Mouse (Mus musculus) midbrain, embryonic 15.5 days (tissue): Measurements from ENCODE around the gene Cplx3. TPM values are rescaled to one million over a fixed set of nuclear protein-coding genes. Genes with fewer than 3 reads are reported as not detected.

Source experiments
- ATAC-seq: fragments of 200-750 bp; cut with Nextera tagmentation; replicated peaks from 2 replicates; pipeline ENCODE4 v1.8.0; 2017; ENCODE audit warnings: moderate TSS enrichment
- H3K27ac ChIP-seq: fragments of 300-500 bp; sonication (generic); 2 replicates; pipeline ENCODE4 v1.5.1; 2015; ENCODE audit warnings: mild to moderate bottlenecking, inconsistent platforms
- H3K27me3 ChIP-seq: fragments of 300-500 bp; sonication (generic); replicated peaks from 2 replicates; pipeline ENCODE4 v1.6.1; 2015; ENCODE audit warnings: inconsistent platforms
- H3K36me3 ChIP-seq: fragments of 300-500 bp; sonication (generic); replicated peaks from 2 replicates; pipeline ENCODE4 v1.6.1; 2015; ENCODE audit warnings: inconsistent platforms
- H3K4me1 ChIP-seq: fragments of 300-500 bp; sonication (generic); 2 replicates; pipeline ENCODE4 v1.6.1; 2015; ENCODE audit warnings: inconsistent platforms
- H3K4me2 ChIP-seq: fragments of 300-500 bp; sonication (generic); 2 replicates; pipeline ENCODE4 v1.6.1; 2015; ENCODE audit warnings: inconsistent platforms, mild to moderate bottlenecking, moderate library complexity
- H3K4me3 ChIP-seq: fragments of 300-500 bp; sonication (generic); 2 replicates; pipeline ENCODE4 v1.5.1; 2015; ENCODE audit warnings: mild to moderate bottlenecking, inconsistent platforms
- H3K9ac ChIP-seq: fragments of 300-500 bp; sonication (generic); 2 replicates; pipeline ENCODE4 v1.6.1; 2015; ENCODE audit warnings: mild to moderate bottlenecking, inconsistent platforms
- H3K9me3 ChIP-seq: fragments of 300-500 bp; sonication (generic); 2 replicates; pipeline ENCODE4 v1.6.1; 2016; ENCODE audit warnings: inconsistent platforms
- WGBS: fragments of 180-500 bp; shearing (Covaris S2); methylation state at CpG from one replicate; pipeline ENCODE4 v1.1.7; 2015; ENCODE audit warnings: mixed read lengths; 5-methylcytosine and 5-hydroxymethylcytosine counted together
- polyA plus RNA-seq: library from polyadenylated mRNA; unstranded; fragments of >200 nt; fragmentation: Nextera tagmentation; extraction: Ambion mirVana; gene quantifications from 2 replicates; pipeline ENCODE4 v1.2.1, GENCODE M21; 2015

Cplx3 gene
- polyA plus RNA-seq, 1 experiment from 2014 or later, result 0.63 TPM

GRCm38 (mm10) chr9:57610359-57610826 lies 4.3 kb upstream of the Cplx3 start:
- H3K36me3 ChIP-seq, result no peaks in the 10 kb centered on the region
- no peak overlapping the region for H3K9ac ChIP-seq
- H3K27me3 ChIP-seq, result peaks cover 9% of the 10 kb centered on the region; the same call in 1 of the 2 replicates
- H3K27ac ChIP-seq, result no peak overlapping the region
- ATAC-seq, result no peak
- H3K4me1 ChIP-seq, result peaks cover 20% of the 10 kb centered on the region
- no peaks in the 10 kb centered on the region for H3K9me3 ChIP-seq
- 42% methylated on average over 3 of the region's 3 CpGs for WGBS
- H3K4me3 ChIP-seq, result no peak overlapping the region
- no peak overlapping the region for H3K4me2 ChIP-seq

- ATAC-seq, result no peak
- WGBS, result 61% methylated on average over 3 of the region's 3 CpGs
- Histone ChIP-seq H3K9ac (no peak overlapping the region), H3K9me3 (no peaks in the 10 kb centered on the region), H3K4me1 (peaks cover 23% of the 10 kb centered on the region), H3K27ac (no peak overlapping the region), H3K4me2 (no peak overlapping the region), H3K36me3 (no peaks in the 10 kb centered on the region), H3K4me3 (no peak overlapping the region), H3K27me3 (peaks cover 9% of the 10 kb centered on the region; the same call in 1 of the 2 replicates)
Observed at GRCm38 (mm10) chr9:57609803-57610202, 3.7 kb upstream of the Cplx3 start.

GRCm38 (mm10) chr9:57605503-57605902 lies 578 bp downstream of the Cplx3 start:
- Histone ChIP-seq H3K27ac (no peak overlapping the region), H3K4me2 (no peak overlapping the region), H3K9me3 (no peaks in the 10 kb centered on the region), H3K9ac (no peak overlapping the region), H3K4me1 (peaks cover 22% of the 10 kb centered on the region), H3K4me3 (no peak overlapping the region), H3K36me3 (no peaks in the 10 kb centered on the region), H3K27me3 (peaks cover 9% of the 10 kb centered on the region; the same call in 1 of the 2 replicates)
- no peak for ATAC-seq
- whole genome bisulfite sequencing, result 9% methylated on average over 9 of the region's 9 CpGs

- H3K9me3 ChIP-seq, result no peaks in the 10 kb centered on the region
- no peak for ATAC-seq
Observed at GRCm38 (mm10) chr9:57604875-57605274, 1.2 kb downstream of the Cplx3 start.

GRCm38 (mm10) chr9:57602098-57602497 lies 4.0 kb downstream of the Cplx3 start:
- Histone ChIP-seq H3K9ac (no peak overlapping the region), H3K27me3 (peaks cover 7% of the 10 kb centered on the region; the same call in 1 of the 2 replicates), H3K36me3 (no peaks in the 10 kb centered on the region), H3K27ac (no peak overlapping the region), H3K4me3 (no peak overlapping the region), H3K4me2 (no peak overlapping the region), H3K9me3 (no peaks in the 10 kb centered on the region), H3K4me1 (peaks cover 32% of the 10 kb centered on the region)
- ATAC-seq, result no peak
- WGBS, result 76% methylated on average over 8 of the region's 8 CpGs

More at GRCm38 (mm10) chr9:57604875-57605274, 1.2 kb downstream of the Cplx3 start:
- H3K4me1 ChIP-seq, result peaks cover 21% of the 10 kb centered on the region
- H3K4me2 ChIP-seq, result no peak overlapping the region
- H3K36me3 ChIP-seq, result no peaks in the 10 kb centered on the region
- peaks cover 9% of the 10 kb centered on the region; the same call in 1 of the 2 replicates for H3K27me3 ChIP-seq
- no peak overlapping the region for H3K4me3 ChIP-seq
- no peak overlapping the region for H3K9ac ChIP-seq
- WGBS, result 64% methylated on average over 4 of the region's 4 CpGs
- H3K27ac ChIP-seq, result no peak overlapping the region

GRCm38 (mm10) chr9:57601353-57601706 lies 4.8 kb downstream of the Cplx3 start:
- Histone ChIP-seq H3K4me3 (no peak overlapping the region), H3K36me3 (no peaks in the 10 kb centered on the region; the same call in 1 of the 2 replicates), H3K4me2 (no peak overlapping the region), H3K27me3 (no peaks in the 10 kb centered on the region; the same call in 1 of the 2 replicates), H3K4me1 (peaks cover 29% of the 10 kb centered on the region), H3K27ac (no peak overlapping the region), H3K9me3 (no peaks in the 10 kb centered on the region), H3K9ac (no peak overlapping the region)
- WGBS, result 56% methylated on average over 2 of the region's 2 CpGs
- no peak for ATAC-seq

GRCm38 (mm10) chr9:57600620-57601352 lies 5.3 kb downstream of the Cplx3 start:
- no peak overlapping the region for H3K4me3 ChIP-seq
- no peak for ATAC-seq
- no peaks in the 10 kb centered on the region for H3K9me3 ChIP-seq
- no peak overlapping the region for H3K27ac ChIP-seq
- 10% methylated on average over 3 of the region's 3 CpGs for WGBS
- no peak overlapping the region for H3K9ac ChIP-seq
- no peak overlapping the region for H3K4me2 ChIP-seq
- peaks cover 23% of the 10 kb centered on the region for H3K4me1 ChIP-seq
- no peaks in the 10 kb centered on the region; the same call in 1 of the 2 replicates for H3K27me3 ChIP-seq
- H3K36me3 ChIP-seq, result no peaks in the 10 kb centered on the region; the same call in 1 of the 2 replicates

GRCm38 (mm10) chr9:57598851-57599563 lies 7.1 kb downstream of the Cplx3 start:
- no peak overlapping the region for H3K4me3 ChIP-seq
- H3K9ac ChIP-seq, result no peak overlapping the region
- H3K27ac ChIP-seq, result no peak overlapping the region
- peak; percentile 40; the same call in 1 of the 2 replicates for ATAC-seq
- no peaks in the 10 kb centered on the region for H3K27me3 ChIP-seq
- peaks cover 7% of the 10 kb centered on the region for H3K36me3 ChIP-seq
- no peak overlapping the region for H3K4me2 ChIP-seq
- WGBS, result 32% methylated on average over 8 of the region's 8 CpGs
- H3K9me3 ChIP-seq, result no peaks in the 10 kb centered on the region
- H3K4me1 ChIP-seq, result peaks cover 17% of the 10 kb centered on the region

- 20% methylated on average over 4 of the region's 4 CpGs for WGBS
- no peak overlapping the region for H3K9ac ChIP-seq
Observed at GRCm38 (mm10) chr9:57597929-57598382, 8.1 kb downstream of the Cplx3 start.

GRCm38 (mm10) chr9:57597265-57597664 lies 8.8 kb downstream of the Cplx3 start:
- H3K9ac ChIP-seq, result no peak overlapping the region
- WGBS, result 85% methylated on average over 8 of the region's 8 CpGs
- no peak overlapping the region for H3K27ac ChIP-seq
- H3K9me3 ChIP-seq, result no peaks in the 10 kb centered on the region
- H3K4me2 ChIP-seq, result no peak overlapping the region
- peaks cover 15% of the 10 kb centered on the region for H3K36me3 ChIP-seq
- no peak for ATAC-seq
- peaks cover 17% of the 10 kb centered on the region for H3K4me1 ChIP-seq
- H3K27me3 ChIP-seq, result no peaks in the 10 kb centered on the region
- H3K4me3 ChIP-seq, result no peak overlapping the region

More at GRCm38 (mm10) chr9:57597929-57598382, 8.1 kb downstream of the Cplx3 start:
- peaks cover 15% of the 10 kb centered on the region for H3K36me3 ChIP-seq
- ATAC-seq, result no peak
- no peak overlapping the region for H3K27ac ChIP-seq
- H3K27me3 ChIP-seq, result no peaks in the 10 kb centered on the region
- H3K9me3 ChIP-seq, result no peaks in the 10 kb centered on the region
- H3K4me1 ChIP-seq, result peaks cover 17% of the 10 kb centered on the region
- no peak overlapping the region for H3K4me2 ChIP-seq
- H3K4me3 ChIP-seq, result no peak overlapping the region

GRCm38 (mm10) chr9:57594174-57594509 lies 11.9 kb downstream of the Cplx3 start:
- no peak overlapping the region for H3K4me3 ChIP-seq
- no peaks in the 10 kb centered on the region for H3K9me3 ChIP-seq
- H3K27ac ChIP-seq, result no peak overlapping the region
- ATAC-seq, result no peak
- H3K36me3 ChIP-seq, result peaks cover 15% of the 10 kb centered on the region
- peaks cover 16% of the 10 kb centered on the region for H3K4me1 ChIP-seq
- no peaks in the 10 kb centered on the region for H3K27me3 ChIP-seq
- no peak overlapping the region for H3K4me2 ChIP-seq
- no peak overlapping the region for H3K9ac ChIP-seq
- WGBS, result 73% methylated on average over 9 of the region's 9 CpGs

- Histone ChIP-seq H3K9ac (no peak overlapping the region), H3K4me2 (no peak overlapping the region), H3K27me3 (no peaks in the 10 kb centered on the region), H3K36me3 (peaks cover 15% of the 10 kb centered on the region), H3K4me3 (no peak overlapping the region), H3K9me3 (no peaks in the 10 kb centered on the region), H3K27ac (no peak overlapping the region), H3K4me1 (peaks cover 16% of the 10 kb centered on the region)
- 43% methylated on average over 12 of the region's 12 CpGs for WGBS
- ATAC-seq, result no peak
Observed at GRCm38 (mm10) chr9:57593454-57594173, 12.5 kb downstream of the Cplx3 start.
